Mouse (Mus musculus) thymus, adult 18-20 months (tissue): ENCODE results near the gene Kdm8.
"Not testable (repeated sequence)": the region's sequence is repeated elsewhere in the genome, so short reads cannot be mapped to it uniquely, and the experiment has no call there.

ENCODE experiments used
- DNase-seq, 2 experiments: peaks; one replicate each; pipeline ENCODE4 v3.0.0; 2022; ENCODE audit warnings: mixed read lengths in 2 of 2

Kdm8 gene

DNA sequence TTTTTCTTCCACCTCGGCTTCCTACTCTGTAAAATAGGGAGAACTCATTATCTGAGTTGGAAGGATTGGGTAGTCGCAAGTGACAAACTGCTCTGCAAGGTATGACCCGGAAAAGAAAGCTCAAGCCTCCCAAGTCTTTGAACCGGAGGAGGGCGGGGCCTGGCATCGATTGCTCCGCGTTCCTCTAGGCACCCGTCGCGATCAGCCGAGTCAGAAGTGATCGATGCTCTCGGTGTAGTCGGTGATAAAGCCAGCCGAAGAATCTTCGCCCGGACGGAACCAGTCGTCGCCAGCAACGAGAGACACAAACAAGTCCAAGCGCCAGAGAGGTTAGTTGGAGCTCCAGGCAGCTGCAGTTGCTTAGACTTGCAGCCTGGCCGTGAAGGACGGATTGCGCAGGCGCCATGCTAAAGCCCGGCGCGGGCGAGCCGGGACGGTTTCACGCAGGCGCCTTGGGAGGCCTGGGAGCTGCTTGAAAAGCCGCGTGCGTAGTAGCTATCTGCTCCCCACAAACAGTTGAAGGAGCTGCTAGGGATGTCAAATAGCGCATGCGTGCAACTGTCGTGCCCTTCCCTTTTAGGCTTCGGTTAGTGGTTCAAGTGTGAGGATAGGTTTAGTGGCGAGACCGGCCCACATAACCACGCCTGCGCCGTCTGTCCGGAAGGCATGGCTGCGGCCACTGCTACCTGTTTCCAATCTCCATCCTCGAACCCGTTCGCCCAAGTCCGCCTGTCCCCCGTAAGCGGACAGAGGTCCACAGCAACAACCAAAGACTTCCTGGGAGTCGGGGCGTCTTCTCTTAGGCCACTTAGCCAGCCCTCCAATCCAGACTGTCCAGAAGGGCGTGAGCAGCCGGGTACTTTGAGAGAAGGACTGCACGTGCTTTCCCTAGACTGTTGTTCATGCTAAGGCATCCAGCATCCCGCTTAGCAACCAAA lies at the start of gene Kdm8:
Kdm8 (plus strand) TSS at position 213 of the 938 bp plus-strand sequence.
- peak; percentile 87 to 90 for DNase-seq

GRCm38 (mm10) chr7:125398116-125398515 lies 46.4 kb upstream of the Kdm8 start:
- no peak for DNase-seq

DNA sequence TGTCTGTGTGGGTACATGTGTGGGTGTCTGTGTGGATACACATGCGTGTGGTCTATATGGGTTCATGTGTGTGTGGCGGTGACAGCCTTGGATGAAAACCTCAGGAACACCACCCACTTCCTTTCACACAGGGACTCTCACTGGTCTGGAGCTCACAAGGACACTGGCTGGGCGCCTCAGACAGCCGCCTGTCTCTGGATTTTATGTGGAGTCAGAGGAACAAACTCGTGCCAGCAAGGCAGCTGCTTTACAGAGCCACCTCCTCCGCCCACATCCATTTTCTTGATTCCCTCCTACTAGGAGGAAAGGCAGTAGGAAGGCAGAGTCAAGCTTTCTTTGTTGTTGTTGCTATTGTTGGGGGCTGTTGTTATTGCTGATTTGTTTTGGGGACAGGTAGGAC lies 45.8 kb upstream of the Kdm8 start:
- DNase-seq, result no peak

DNA sequence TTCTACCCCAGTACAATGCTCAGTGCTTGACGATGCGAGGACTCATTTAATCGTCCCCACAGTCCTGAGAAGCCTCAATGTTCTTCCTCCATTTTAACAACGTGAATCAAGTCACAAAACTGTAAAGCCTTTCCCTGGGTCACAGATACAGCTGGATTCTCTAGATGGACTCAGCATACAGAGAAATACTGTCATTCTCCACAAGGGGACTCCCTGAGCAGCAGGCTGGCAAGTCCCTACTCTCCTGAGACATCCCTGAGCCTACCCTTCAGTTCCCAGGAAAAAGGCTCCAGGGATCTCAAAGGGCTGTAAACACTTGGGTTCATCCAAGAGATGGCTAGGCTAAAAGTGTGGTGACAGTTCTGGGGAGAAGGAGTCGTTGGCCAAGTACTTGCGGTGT lies 37.3 kb upstream of the Kdm8 start:
- DNase-seq, result no peak

GRCm38 (mm10) chr7:125415087-125415486 lies 29.4 kb upstream of the Kdm8 start:
- no peak for DNase-seq

DNA sequence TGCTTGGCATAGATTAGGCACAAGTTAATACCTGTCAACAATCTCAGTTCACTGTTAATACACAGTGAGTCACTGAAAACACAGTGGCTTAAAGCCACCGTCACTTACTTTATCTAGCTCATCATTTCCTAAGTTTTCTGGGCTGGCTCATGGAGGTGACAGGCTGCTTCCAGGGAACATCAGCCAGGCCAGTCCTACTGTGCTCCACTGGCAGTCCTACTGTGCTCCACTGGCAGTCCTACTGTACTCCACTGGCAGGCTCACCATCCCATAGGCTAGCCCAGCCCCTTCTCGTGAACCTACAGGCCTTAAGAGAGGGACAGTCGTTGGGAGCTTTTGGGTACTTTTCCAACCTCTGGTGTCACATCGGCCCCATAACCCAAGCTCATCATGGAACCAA lies 28.7 kb upstream of the Kdm8 start:
- no peak for DNase-seq

DNA sequence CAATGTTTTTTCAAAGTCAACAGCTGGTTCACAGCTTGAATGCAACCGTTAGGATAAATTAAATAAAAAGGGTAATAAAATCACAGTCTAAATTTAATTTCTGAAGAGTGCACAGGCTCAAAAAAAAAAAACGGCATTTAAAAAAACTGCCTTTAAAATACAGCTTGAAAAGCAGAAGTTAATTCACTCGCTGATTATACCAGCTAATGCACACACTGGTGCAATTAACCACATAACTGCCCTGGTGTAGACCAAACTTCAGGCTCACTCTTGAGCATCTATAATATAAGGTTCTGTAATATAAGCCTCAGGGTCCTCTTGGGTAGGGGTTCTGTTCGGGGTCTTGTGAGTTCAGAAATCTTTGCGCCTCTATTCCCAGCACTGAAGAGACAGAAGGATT lies 27.7 kb upstream of the Kdm8 start:
- DNase-seq, result no peak

- no peak for DNase-seq
Observed at GRCm38 (mm10) chr7:125418413-125418812, 26.1 kb upstream of the Kdm8 start.

DNA sequence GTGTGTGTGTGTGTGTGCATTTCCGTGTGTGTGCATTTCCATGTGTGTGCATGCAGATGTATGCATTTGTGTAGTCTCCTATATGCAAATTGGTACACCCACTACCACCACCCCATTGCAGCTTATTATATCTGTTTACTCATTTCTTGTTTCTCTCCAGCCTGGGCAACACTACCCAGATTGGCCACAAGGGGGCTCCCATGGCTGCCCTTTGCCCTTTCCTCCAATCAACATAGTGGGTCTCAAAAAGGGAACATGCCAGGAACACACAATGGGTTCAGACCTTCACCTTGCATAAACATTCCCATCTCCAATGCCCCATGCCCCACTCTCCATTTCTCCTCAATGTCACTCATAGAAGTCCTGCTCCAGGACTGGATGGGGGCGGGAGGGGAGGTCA lies 24.3 kb upstream of the Kdm8 start:
- DNase-seq, result peak; percentile 35 to 58

GRCm38 (mm10) chr7:125421911-125422310 lies 22.6 kb upstream of the Kdm8 start:
- DNase-seq, result no peak

DNA sequence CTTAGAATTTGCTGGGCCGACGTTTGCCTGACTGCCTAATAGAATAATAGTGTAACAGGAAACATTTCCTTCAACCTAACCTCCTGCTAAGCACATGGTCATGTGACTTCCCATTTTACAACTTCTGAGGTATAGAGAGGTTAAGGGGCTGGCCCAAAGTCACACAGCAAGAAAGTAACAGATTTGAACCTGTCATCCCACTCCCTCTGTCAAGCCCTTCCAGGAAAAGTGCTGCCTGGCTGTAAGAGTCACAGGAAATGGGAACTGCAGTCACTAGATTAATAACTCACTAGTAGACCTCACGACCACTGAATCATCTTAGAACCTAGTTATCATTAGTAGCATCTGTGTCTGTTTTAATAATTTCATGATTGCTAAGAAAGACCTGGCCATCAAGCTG lies 21.4 kb upstream of the Kdm8 start:
- DNase-seq, result no peak

DNA sequence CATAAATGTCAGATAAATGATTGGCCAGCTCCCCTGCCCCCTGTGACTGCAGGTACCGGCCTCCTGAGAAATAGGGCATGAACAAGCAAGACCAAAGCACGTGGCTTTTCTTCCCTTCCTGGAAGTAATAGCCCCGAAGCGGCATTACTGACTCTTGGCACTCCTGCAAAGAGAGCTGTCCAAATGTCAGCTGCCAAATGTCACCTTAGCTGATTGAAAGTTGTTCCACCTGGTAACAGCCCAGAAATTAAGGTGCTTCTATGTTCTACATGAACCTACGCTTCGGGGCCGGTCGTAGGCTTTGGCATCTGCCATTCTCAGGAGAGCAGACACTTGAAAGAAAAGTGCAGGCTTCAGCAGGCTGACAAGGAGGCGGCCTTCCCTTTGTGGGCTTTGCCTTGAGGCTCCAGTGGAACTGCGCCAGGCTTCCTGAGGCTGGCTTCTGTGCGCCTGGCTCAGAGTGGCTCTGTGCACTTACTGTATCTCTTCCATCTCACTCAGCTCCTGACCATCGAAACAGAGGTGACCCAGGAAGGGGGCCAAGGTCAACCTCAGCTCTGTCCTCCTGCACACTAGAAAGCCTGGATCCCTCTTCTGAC lies 16.9 kb upstream of the Kdm8 start:
- no peak for DNase-seq

DNA sequence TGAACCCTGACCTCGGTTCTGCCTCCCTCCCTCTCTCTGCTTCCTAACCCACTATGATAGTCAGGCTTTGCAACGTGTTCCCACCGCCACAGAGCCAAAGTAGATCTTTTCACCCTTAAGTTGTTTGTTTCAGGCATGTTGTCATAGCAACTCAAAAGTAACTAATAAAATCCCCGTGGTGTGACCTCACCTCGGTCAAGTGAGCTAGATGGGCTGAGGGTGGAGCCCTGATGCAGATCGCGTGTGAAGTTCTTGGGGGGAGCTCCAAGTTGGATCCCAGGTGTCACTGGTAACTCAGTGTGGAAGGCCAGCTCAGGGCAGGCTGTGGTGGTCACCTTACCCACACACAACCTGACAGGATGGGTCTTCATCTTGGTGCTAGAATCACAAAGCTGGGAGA lies 16.1 kb upstream of the Kdm8 start:
- DNase-seq, result no peak

- not testable (repeated sequence) for DNase-seq
Observed at GRCm38 (mm10) chr7:125428816-125429500, 15.5 kb upstream of the Kdm8 start.

GRCm38 (mm10) chr7:125430170-125430842 lies 14.2 kb upstream of the Kdm8 start:
- DNase-seq, result no peak

GRCm38 (mm10) chr7:125433874-125434273 lies 10.6 kb upstream of the Kdm8 start:
- no peak for DNase-seq

DNA sequence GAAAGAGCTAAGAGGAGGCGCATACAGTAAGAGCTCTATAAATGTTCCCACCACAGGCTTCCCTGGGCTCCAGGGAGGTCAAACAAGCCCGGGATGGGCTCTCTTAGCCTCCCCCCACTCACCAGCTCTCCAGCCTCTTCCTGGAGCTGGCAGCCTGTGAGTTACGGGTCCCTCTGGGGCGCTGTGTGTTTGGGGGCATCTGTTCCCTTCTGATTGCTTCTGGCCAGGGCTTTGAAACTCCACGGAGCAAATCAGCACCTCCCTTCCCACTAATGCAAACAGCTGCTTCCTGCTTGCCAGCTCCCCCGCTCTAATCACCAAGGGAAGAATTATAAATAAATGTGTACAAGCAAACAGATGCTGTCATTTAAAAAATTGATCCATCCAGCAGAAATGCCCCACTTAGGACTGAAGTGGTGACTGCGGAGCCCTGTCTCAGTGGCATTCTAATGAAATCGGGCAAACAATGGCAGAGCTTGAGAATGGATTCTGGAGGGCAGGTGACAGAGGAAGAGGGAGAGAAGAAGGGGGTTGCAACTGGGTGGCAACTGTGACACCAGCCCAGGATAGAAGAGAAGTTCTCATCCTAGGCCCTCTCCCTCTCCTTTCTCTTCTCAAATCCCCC lies 9.7 kb upstream of the Kdm8 start:
- no peak for DNase-seq

DNA sequence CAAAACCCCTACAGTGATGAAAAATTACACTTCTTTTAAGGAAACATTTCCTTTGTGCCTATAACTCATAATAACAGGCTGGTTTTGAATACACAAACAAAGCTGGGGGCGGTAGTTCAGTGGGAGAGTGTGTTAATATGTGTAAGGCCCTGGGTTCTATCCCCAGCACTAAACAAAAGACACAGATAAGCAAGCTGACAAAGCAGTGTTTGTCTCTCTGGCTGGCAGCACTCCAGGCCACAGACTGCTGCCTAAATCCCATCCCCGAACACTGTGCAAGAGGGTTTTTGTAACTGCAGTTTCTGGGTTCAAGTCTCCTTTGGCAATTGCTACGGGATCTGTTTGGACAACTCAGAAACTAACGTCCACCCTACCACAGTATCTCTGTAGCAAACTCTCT lies 2.2 kb upstream of the Kdm8 start:
- DNase-seq, result no peak

- no peak for DNase-seq
Observed at GRCm38 (mm10) chr7:125444076-125444463, 406 bp upstream of the Kdm8 start.

DNA sequence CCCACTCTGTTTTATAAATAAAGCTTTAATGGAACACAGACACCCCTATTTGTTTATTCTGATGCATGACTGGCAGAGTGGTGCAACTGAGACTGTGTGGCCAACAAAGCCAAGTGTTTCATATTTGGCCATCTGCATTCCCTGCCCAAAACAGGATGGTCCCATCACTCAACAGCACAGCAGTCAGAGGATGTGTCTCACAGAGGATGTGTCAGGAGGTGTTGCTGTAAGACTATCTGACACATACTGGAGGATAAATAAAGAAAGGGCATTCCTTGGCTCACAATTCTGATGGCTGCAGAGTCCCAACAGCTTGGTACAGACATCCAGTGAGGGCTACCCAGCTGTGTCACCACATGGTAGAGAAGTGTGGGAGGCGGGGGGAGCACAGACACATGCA lies 6.2 kb downstream of the Kdm8 start:
- DNase-seq, result no peak

DNA sequence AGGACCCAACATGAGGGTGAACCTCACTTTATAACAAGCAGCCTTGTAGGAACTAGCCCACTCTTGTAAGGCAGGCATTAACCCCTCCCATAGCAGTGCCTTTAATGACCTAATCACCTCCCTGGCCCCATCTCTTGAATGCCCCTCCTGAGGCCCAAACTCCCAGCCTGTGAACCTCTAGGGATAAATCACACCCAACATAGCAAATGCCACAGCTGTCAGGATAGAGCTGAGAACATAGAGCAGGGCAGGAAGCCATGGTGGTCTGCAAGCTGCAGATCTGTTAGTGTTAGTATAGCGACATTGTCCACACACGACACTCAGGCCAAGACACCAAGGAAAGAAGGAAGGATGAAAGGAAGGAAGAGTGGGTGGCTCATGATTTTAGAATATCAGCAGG lies 6.6 kb downstream of the Kdm8 start:
- DNase-seq, result no peak

DNA sequence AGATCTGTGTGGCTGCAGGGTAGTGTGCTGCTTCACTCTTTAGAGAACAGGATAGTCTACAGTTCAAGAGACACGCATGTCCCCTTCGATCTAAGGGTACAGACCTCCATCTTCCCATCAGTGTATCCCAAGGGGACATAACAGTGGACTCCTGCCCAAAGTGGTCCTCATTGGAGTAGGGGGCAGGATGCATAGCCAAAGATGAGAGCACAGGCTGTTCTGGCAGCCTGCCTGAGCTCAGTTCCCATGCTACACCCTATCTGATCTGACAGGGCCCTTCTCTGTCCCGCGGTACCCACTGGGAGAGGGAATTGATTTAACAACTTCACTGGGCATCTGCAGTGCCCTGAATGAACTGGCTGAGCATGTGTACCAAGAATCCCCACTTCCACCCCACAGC lies 9.2 kb downstream of the Kdm8 start:
- no peak for DNase-seq

DNA sequence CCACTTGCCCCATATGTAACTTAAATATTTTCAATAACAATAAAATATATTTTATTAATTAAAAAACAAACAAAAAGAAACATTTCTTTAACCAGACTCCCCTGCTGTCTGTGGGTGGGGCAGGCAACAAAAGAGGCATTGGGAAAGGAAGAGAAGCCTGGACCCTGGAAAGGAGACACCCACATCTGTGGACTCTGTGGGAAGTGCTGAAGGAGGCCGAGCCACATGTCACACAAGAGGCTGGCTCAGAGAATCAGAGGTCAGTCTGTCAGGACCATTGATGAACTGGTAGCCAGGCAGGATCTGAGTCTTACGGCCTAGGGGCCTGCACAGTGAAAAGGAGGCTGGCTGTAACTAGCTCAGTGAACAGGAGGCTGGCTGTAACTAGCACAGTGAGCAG lies 17.7 kb downstream of the Kdm8 start:
- DNase-seq, result peak in 1 of 2 experiments; percentile 1
